Comparison of ENCODE assay signal across 9 mouse cellular contexts in genomic region chr4:128913794-128914193, GRCm38 (mm10). TPM values are rescaled to one million over a fixed set of nuclear protein-coding genes. Genes with fewer than 3 reads are reported as not detected.
DNase-seq lines count a peak whose midpoint lies in the region; ATAC-seq and TF ChIP-seq lines count a peak whose summit lies in the region.
"Had no signal": no experiment of that assay in that cellular context is flagged by ENCODE, and none has a peak within 500 bp of the region (broad histone marks: within the 10 kb centered on the region; RNA-seq: fewer than 3 reads in every experiment).

No protein-coding gene starts in this region.

- ATAC-seq in lung, postnatal 0 days = no peak
- no peak for ATAC-seq in neural tube, embryonic 11.5 days (ENCODE audit: insufficient read depth, low FRiP score, low TSS enrichment)
- ATAC-seq in midbrain, postnatal 0 days (ENCODE audit: low FRiP score) = no peak

- no peak overlapping the region for H3K9ac ChIP-seq in lung, postnatal 0 days (replicated peaks; ENCODE audit: low read depth)
- H3K9ac ChIP-seq in neural tube, embryonic 11.5 days (ENCODE audit: low read length) = no peak overlapping the region
- H3K9ac ChIP-seq in midbrain, postnatal 0 days (replicated peaks; ENCODE audit: low read length, poor library complexity, severe bottlenecking) = no peak overlapping the region
- H3K9ac ChIP-seq: neural tube, embryonic 12.5 days had no signal

- no peaks in the 10 kb centered on the region for H3K9me3 ChIP-seq in lung, postnatal 0 days (ENCODE audit: low read length)
- no peaks in the 10 kb centered on the region for H3K9me3 ChIP-seq in neural tube, embryonic 11.5 days (ENCODE audit: control insufficient read depth, low read length)
- no peaks in the 10 kb centered on the region for H3K9me3 ChIP-seq in midbrain, postnatal 0 days (ENCODE audit: low read length)
- H3K9me3 ChIP-seq: neural tube, embryonic 12.5 days had no signal

- no peak for TF ChIP-seq EP300 in lung, postnatal 0 days (IDR thresholded peaks at IDR 0.05)

- no peak overlapping the region for H3K4me2 ChIP-seq in lung, postnatal 0 days (replicated peaks; ENCODE audit: low read depth, low read length)
- no peak overlapping the region for H3K4me2 ChIP-seq in neural tube, embryonic 11.5 days (ENCODE audit: low read depth)
- H3K4me2 ChIP-seq in midbrain, postnatal 0 days (ENCODE audit: low read depth, low read length, poor library complexity, severe bottlenecking) = no peak overlapping the region
- H3K4me2 ChIP-seq: neural tube, embryonic 12.5 days had no signal

- no peaks in the 10 kb centered on the region for H3K36me3 ChIP-seq in lung, postnatal 0 days (ENCODE audit: insufficient read depth, low read length)
- 0 out of 2 replicates have a peak, but pooled peaks cover 3% of the 10 kb centered on the region for H3K36me3 ChIP-seq in neural tube, embryonic 11.5 days (ENCODE audit: control insufficient read depth, insufficient read depth, low read length)
- H3K36me3 ChIP-seq in midbrain, postnatal 0 days (ENCODE audit: insufficient read depth, low read length) = peaks cover 19% of the 10 kb centered on the region; the same call in 1 of the 2 replicates

- H3K4me1 ChIP-seq in lung, postnatal 0 days (ENCODE audit: insufficient read depth, low read depth, low read length) = no peaks in the 10 kb centered on the region
- no peaks in the 10 kb centered on the region for H3K4me1 ChIP-seq in lung, adult 2 months (ENCODE audit: control insufficient read depth, insufficient read depth, low read length)
- no peaks in the 10 kb centered on the region for H3K4me1 ChIP-seq in neural tube, embryonic 11.5 days (ENCODE audit: control insufficient read depth, insufficient read depth, low read length)
- H3K4me1 ChIP-seq in midbrain, postnatal 0 days (ENCODE audit: insufficient read depth, low read length) = no peaks in the 10 kb centered on the region

- H3K4me3 ChIP-seq in lung, postnatal 0 days (ENCODE audit: low read depth, low read length) = no peak overlapping the region
- H3K4me3 ChIP-seq in lung, adult 2 months (replicated peaks; ENCODE audit: extremely low read depth, low read depth, low read length) = no peak overlapping the region
- no peak overlapping the region for H3K4me3 ChIP-seq in neural tube, embryonic 11.5 days (ENCODE audit: low read depth, low read length)
- H3K4me3 ChIP-seq in midbrain, postnatal 0 days (ENCODE audit: low read depth, low read length) = no peak overlapping the region
- H3K4me3 ChIP-seq: neural tube, embryonic 12.5 days had no signal

- 18% methylated on average over 4 of the region's 4 CpGs for WGBS in lung, postnatal 0 days
- 17% methylated on average over 4 of the region's 4 CpGs for WGBS in lung, adult 2 months
- WGBS in neural tube, embryonic 11.5 days = 31% methylated on average over 4 of the region's 4 CpGs
- 29% methylated on average over 4 of the region's 4 CpGs for whole genome bisulfite sequencing in midbrain, postnatal 0 days

- no peak for TF ChIP-seq CTCF in lung, postnatal 0 days (IDR thresholded peaks at IDR 0.05)
- no peak for TF ChIP-seq CTCF in lung, adult 2 months (IDR thresholded peaks at IDR 0.05; ENCODE audit: insufficient read depth, low read length)
- TF ChIP-seq CTCF in midbrain, postnatal 0 days (IDR thresholded peaks at IDR 0.05) = no peak

- TF ChIP-seq POLR2A in lung, adult 2 months (IDR thresholded peaks at IDR 0.05; ENCODE audit: borderline replicate concordance, extremely low read depth, low read depth, low read length) = no peak

- no peak overlapping the region for H3K27ac ChIP-seq in lung, postnatal 0 days (ENCODE audit: low read length)
- no peak overlapping the region for H3K27ac ChIP-seq in neural tube, embryonic 11.5 days (ENCODE audit: low read depth, low read length)
- no peak overlapping the region for H3K27ac ChIP-seq in midbrain, postnatal 0 days (ENCODE audit: low read depth, low read length)
- H3K27ac ChIP-seq: neural tube, embryonic 12.5 days had no signal

- peak; percentile 53 for DNase-seq in adrenal gland, postnatal 14 days
- DNase-seq in adrenal gland, adult (ENCODE audit: inconsistent age in 2 of 2, low spot score in 1 of 2) = no peak
- peak; percentile 40 for DNase-seq in lung, postnatal 0 days (ENCODE audit: low spot score)
- no peak for DNase-seq in lung, adult 2 months
- DNase-seq in embryo, embryonic 10 days (ENCODE audit: low spot score) = peak; percentile 78
- DNase-seq in neural tube, embryonic 11.5 days (ENCODE audit: low spot score) = peak; percentile 39
- no peak for DNase-seq in T-cell, adult 2 months (ENCODE audit: low spot score)
- DNase-seq in midbrain, postnatal 0 days (ENCODE audit: low spot score) = no peak

- no peaks in the 10 kb centered on the region for H3K27me3 ChIP-seq in lung, postnatal 0 days (replicated peaks; ENCODE audit: insufficient read depth, low read length)
- H3K27me3 ChIP-seq in neural tube, embryonic 11.5 days (ENCODE audit: control insufficient read depth, insufficient read depth, low read length) = no peaks in the 10 kb centered on the region
- H3K27me3 ChIP-seq in midbrain, postnatal 0 days (ENCODE audit: insufficient read depth, low read length) = no peaks in the 10 kb centered on the region
- H3K27me3 ChIP-seq: neural tube, embryonic 12.5 days had no signal

RNA-seq across cellular contexts. Expression of gene Trim62, which starts 30.4 kb away (rescaled TPM):
- 10.0 and 11.0 TPM in 2 replicates for total RNA-seq in adrenal gland, postnatal 14 days (2021)
- polyA plus RNA-seq in lung, postnatal 0 days (2015; fragmentation: Nextera tagmentation; extraction: Ambion mirVana) = 2.5 and 3.3 TPM in 2 replicates
- 18.6 and 19.7 TPM in 2 replicates for polyA plus RNA-seq in lung, adult 2 months (2012; rRNA removed)
- polyA plus RNA-seq in neural tube, embryonic 11.5 days (2014; fragmentation: Nextera tagmentation; extraction: Ambion mirVana) = 20.6 and 21.8 TPM in 2 replicates
- total RNA-seq in midbrain, postnatal 0 days (2014; rRNA removed) = 22.3 and 25.2 TPM in 2 replicates
- polyA plus RNA-seq in midbrain, postnatal 0 days (2015; fragmentation: Nextera tagmentation; extraction: Ambion mirVana) = 25.9 and 26.8 TPM in 2 replicates

RNA-seq across cellular contexts. Expression of gene Azin2, which starts 48.4 kb away (rescaled TPM):
- 34.1 and 41.8 TPM in 2 replicates for total RNA-seq in adrenal gland, postnatal 14 days (2021)
- 39.0 and 42.2 TPM in 2 replicates for polyA plus RNA-seq in lung, postnatal 0 days (2015; fragmentation: Nextera tagmentation; extraction: Ambion mirVana)
- 46.2 and 49.4 TPM in 2 replicates for polyA plus RNA-seq in lung, adult 2 months (2012; rRNA removed)
- polyA plus RNA-seq in neural tube, embryonic 11.5 days (2014; fragmentation: Nextera tagmentation; extraction: Ambion mirVana) = 12.9 and 14.6 TPM in 2 replicates
- total RNA-seq in midbrain, postnatal 0 days (2014; rRNA removed) = 20.2 and 29.3 TPM in 2 replicates
- 21.7 and 28.5 TPM in 2 replicates for polyA plus RNA-seq in midbrain, postnatal 0 days (2015; fragmentation: Nextera tagmentation; extraction: Ambion mirVana)

Comparison
In these comparisons a context has a peak if more than half of its experiments do, and no peak if none do; other contexts are left out.
1. DNase-seq: peak in adrenal gland, postnatal 14 days (single experiment), lung, postnatal 0 days (single experiment), embryo, embryonic 10 days (single experiment) and neural tube, embryonic 11.5 days (single experiment); none in adrenal gland, adult (0 of 2), lung, adult 2 months (single experiment), T-cell, adult 2 months (single experiment) and midbrain, postnatal 0 days (single experiment).